Mouse (Mus musculus) cerebellum, adult 9-10 months (tissue): ENCODE results near the gene Tyr.
"Not testable (repeated sequence)": the region's sequence is repeated elsewhere in the genome, so short reads cannot be mapped to it uniquely, and the experiment has no call there.

ENCODE experiments used
- DNase-seq: peaks from one replicate; pipeline ENCODE4 v3.0.0; 2022

Gene Tyr

GRCm38 (mm10) chr7:87493412-87493811 is at the start of gene Tyr:
Gene Tyr (minus strand): TSS chr7:87493512.
- no peak for DNase-seq

GRCm38 (mm10) chr7:87539031-87539430 is 45.7 kb upstream of the Tyr start:
- DNase-seq: no peak

GRCm38 (mm10) chr7:87494124-87494682 is 891 bp upstream of the Tyr start:
- DNase-seq: no peak

- no peak for DNase-seq
Measured at GRCm38 (mm10) chr7:87488024-87488423, 5.3 kb downstream of the Tyr start.

GRCm38 (mm10) chr7:87413271-87413670 is 80.0 kb downstream of the Tyr start:
- DNase-seq: no peak

GRCm38 (mm10) chr7:87411373-87411772 is 81.9 kb downstream of the Tyr start:
- DNase-seq: not testable (repeated sequence)

- no peak for DNase-seq
Measured at GRCm38 (mm10) chr7:87397023-87397422, 96.3 kb downstream of the Tyr start.

- no peak for DNase-seq
Measured at GRCm38 (mm10) chr7:87374935-87375334, 118.4 kb downstream of the Tyr start.
